Mouse (Mus musculus) cortical plate, adult 2 months (tissue): ENCODE measurements at regions not wholly inside any gene's neighbourhood (a gene's known extent, or its start where the extent isn't known, plus 50 kb on each side); places are given as distances from the start of the nearest gene placed in this dataset.
"Not testable (repeated sequence)": the region's sequence is repeated elsewhere in the genome, so short reads cannot be mapped to it uniquely, and the experiment has no call there.

Experiments
- H3K27ac ChIP-seq: fragments of 200-500 bp; 2 replicates; pipeline ENCODE4 v1.5.1; 2012; ENCODE audit warnings: low read length, control low read depth, inconsistent platforms; ENCODE audit not compliant: insufficient read depth
- H3K4me1 ChIP-seq: fragments of 200-500 bp; 2 replicates; pipeline ENCODE4 v1.6.1; 2011; ENCODE audit warnings: low read length; ENCODE audit not compliant: control insufficient read depth, insufficient read depth
- H3K4me3 ChIP-seq: fragments of 200-500 bp; 2 replicates; pipeline ENCODE4 v1.5.1; 2011; ENCODE audit warnings: mild to moderate bottlenecking, low read length, control low read depth; ENCODE audit not compliant: insufficient read depth
- CTCF ChIP-seq: fragments of 200-500 bp; IDR thresholded peaks from 2 replicates; pipeline ENCODE4 v1.5.1; 2011; ENCODE audit warnings: mild to moderate bottlenecking, control low read depth, low read length; ENCODE audit not compliant: insufficient read depth; ENCODE audit errors: extremely low read depth
- POLR2A ChIP-seq: fragments of 200-500 bp; IDR thresholded peaks from 2 replicates; pipeline ENCODE4 v1.6.1; 2011; ENCODE audit warnings: mild to moderate bottlenecking, low read length, control low read depth; ENCODE audit not compliant: insufficient read depth; ENCODE audit errors: extremely low read depth

- Histone ChIP-seq H3K27ac (no peak overlapping the region), H3K4me3 (no peak overlapping the region), H3K4me1 (no peaks in the 10 kb centered on the region)
- TF ChIP-seq POLR2A: no peak
- TF ChIP-seq CTCF: no peak
These were observed 58.7 kb upstream of the Olig3 start for GRCm38 (mm10) chr10:19297669-19298068.

- Histone ChIP-seq H3K4me1 (no peaks in the 10 kb centered on the region), H3K27ac (no peak overlapping the region), H3K4me3 (no peak overlapping the region)
- TF ChIP-seq POLR2A (no peak), CTCF (no peak)
These were observed 60.8 kb upstream of the Olig3 start for GRCm38 (mm10) chr10:19295388-19296013.

GRCm38 (mm10) chr10:19291474-19291873 lies 64.9 kb upstream of the Olig3 start:
- Histone ChIP-seq H3K27ac (no peak overlapping the region), H3K4me3 (no peak overlapping the region), H3K4me1 (no peaks in the 10 kb centered on the region)
- TF ChIP-seq POLR2A (no peak), CTCF (no peak)

GRCm38 (mm10) chr10:19291039-19291438 lies 65.3 kb upstream of the Olig3 start:
- H3K4me3 ChIP-seq, H3K27ac ChIP-seq, H3K4me1 ChIP-seq: not testable (repeated sequence)

- TF ChIP-seq POLR2A: no peak
- Histone ChIP-seq H3K4me3 (no peak overlapping the region), H3K4me1 (no peaks in the 10 kb centered on the region), H3K27ac (no peak overlapping the region)
These were observed 74.2 kb upstream of the Olig3 start for GRCm38 (mm10) chr10:19282166-19282565.

- Histone ChIP-seq H3K4me1 (no peaks in the 10 kb centered on the region), H3K27ac (no peak overlapping the region), H3K4me3 (no peak overlapping the region)
- TF ChIP-seq POLR2A: no peak
- TF ChIP-seq CTCF: no peak
These were observed 75.3 kb upstream of the Olig3 start for GRCm38 (mm10) chr10:19281021-19281420.

- Histone ChIP-seq H3K4me1 (no peaks in the 10 kb centered on the region), H3K4me3 (no peak overlapping the region), H3K27ac (no peak overlapping the region)
- TF ChIP-seq CTCF (no peak), POLR2A (no peak)
These were observed 78.0 kb upstream of the Olig3 start for GRCm38 (mm10) chr10:19278189-19278842.

GRCm38 (mm10) chr10:19277103-19277827 lies 79.1 kb upstream of the Olig3 start:
- Histone ChIP-seq H3K4me3 (no peak overlapping the region), H3K4me1 (no peaks in the 10 kb centered on the region), H3K27ac (no peak overlapping the region)
- TF ChIP-seq POLR2A: no peak
- TF ChIP-seq CTCF: no peak

GRCm38 (mm10) chr10:19274985-19275384 lies 81.3 kb upstream of the Olig3 start:
- no peak overlapping the region for H3K4me3 ChIP-seq
- H3K4me1 ChIP-seq: no peaks in the 10 kb centered on the region
- TF ChIP-seq CTCF: no peak
- TF ChIP-seq POLR2A: no peak
- H3K27ac ChIP-seq: no peak overlapping the region

- H3K4me1 ChIP-seq: no peaks in the 10 kb centered on the region
- no peak overlapping the region for H3K27ac ChIP-seq
- TF ChIP-seq CTCF: no peak
- TF ChIP-seq POLR2A: no peak
- H3K4me3 ChIP-seq: no peak overlapping the region
These were observed 86.9 kb upstream of the Olig3 start for GRCm38 (mm10) chr10:19269418-19269817.

GRCm38 (mm10) chr10:19268051-19268450 lies 88.3 kb upstream of the Olig3 start:
- no peak overlapping the region for H3K4me3 ChIP-seq
- no peak overlapping the region for H3K27ac ChIP-seq
- no peaks in the 10 kb centered on the region for H3K4me1 ChIP-seq
- TF ChIP-seq POLR2A: no peak
- TF ChIP-seq CTCF: no peak
